In genomic region chr4:57238118-57238517, GRCm38 (mm10) we compare ENCODE assay signal across 13 mouse cellular contexts.
"Had no signal": no experiment of that assay in that cellular context is flagged by ENCODE, and none has a peak within 500 bp of the region (broad histone marks: within the 10 kb centered on the region; RNA-seq: fewer than 3 reads in every experiment).

No protein-coding gene starts in this region.

- H3K9ac ChIP-seq: kidney, embryonic 15.5 days; liver, embryonic 13.5 days; midbrain, embryonic 13.5 days had no signal

- H3K9me3 ChIP-seq: kidney, embryonic 15.5 days; liver, embryonic 13.5 days; midbrain, embryonic 10.5 days; midbrain, embryonic 13.5 days had no signal

- DNase-seq: kidney, adult 8-10 months; kidney, postnatal 10 days; kidney, postnatal 36 days; liver, embryonic 13.5 days; lung, adult 2 months; lung, postnatal 14 days; lung, postnatal 4 days; thymus, adult 18-20 months; thymus, postnatal 36 days had no signal

- H3K27ac ChIP-seq: kidney, embryonic 15.5 days; liver, embryonic 13.5 days; midbrain, embryonic 10.5 days; midbrain, embryonic 13.5 days had no signal

- H3K27me3 ChIP-seq: kidney, embryonic 15.5 days; liver, embryonic 13.5 days; midbrain, embryonic 13.5 days had no signal

- H3K4me2 ChIP-seq: kidney, embryonic 15.5 days; liver, embryonic 13.5 days; midbrain, embryonic 13.5 days had no signal

- H3K36me3 ChIP-seq: liver, embryonic 13.5 days; midbrain, embryonic 10.5 days; midbrain, embryonic 13.5 days had no signal

- ATAC-seq: midbrain, embryonic 13.5 days; midbrain, embryonic 16.5 days had no signal

- H3K4me3 ChIP-seq: kidney, embryonic 15.5 days; liver, embryonic 13.5 days; midbrain, embryonic 10.5 days; midbrain, embryonic 13.5 days had no signal

- H3K4me1 ChIP-seq: liver, embryonic 13.5 days had no signal
